Mouse (Mus musculus): ENCODE measurements around the gene Nceh1.

- TF ChIP-seq CTCF (IDR thresholded peaks at IDR 0.05; ENCODE audit: extremely low read depth, insufficient read length, insufficient replicate concordance, low read depth, low read length) (no peak), POLR2A (IDR thresholded peaks at IDR 0.05; ENCODE audit: low read depth, low read length) (no peak)
Observed at GRCm38 (mm10) chr3:27188386-27188785, 5.6 kb downstream of the Nceh1 start.

All from small intestine, adult 2 months (tissue).